Comparison of ENCODE assay signal across 15 mouse cellular contexts in the genomic region with DNA sequence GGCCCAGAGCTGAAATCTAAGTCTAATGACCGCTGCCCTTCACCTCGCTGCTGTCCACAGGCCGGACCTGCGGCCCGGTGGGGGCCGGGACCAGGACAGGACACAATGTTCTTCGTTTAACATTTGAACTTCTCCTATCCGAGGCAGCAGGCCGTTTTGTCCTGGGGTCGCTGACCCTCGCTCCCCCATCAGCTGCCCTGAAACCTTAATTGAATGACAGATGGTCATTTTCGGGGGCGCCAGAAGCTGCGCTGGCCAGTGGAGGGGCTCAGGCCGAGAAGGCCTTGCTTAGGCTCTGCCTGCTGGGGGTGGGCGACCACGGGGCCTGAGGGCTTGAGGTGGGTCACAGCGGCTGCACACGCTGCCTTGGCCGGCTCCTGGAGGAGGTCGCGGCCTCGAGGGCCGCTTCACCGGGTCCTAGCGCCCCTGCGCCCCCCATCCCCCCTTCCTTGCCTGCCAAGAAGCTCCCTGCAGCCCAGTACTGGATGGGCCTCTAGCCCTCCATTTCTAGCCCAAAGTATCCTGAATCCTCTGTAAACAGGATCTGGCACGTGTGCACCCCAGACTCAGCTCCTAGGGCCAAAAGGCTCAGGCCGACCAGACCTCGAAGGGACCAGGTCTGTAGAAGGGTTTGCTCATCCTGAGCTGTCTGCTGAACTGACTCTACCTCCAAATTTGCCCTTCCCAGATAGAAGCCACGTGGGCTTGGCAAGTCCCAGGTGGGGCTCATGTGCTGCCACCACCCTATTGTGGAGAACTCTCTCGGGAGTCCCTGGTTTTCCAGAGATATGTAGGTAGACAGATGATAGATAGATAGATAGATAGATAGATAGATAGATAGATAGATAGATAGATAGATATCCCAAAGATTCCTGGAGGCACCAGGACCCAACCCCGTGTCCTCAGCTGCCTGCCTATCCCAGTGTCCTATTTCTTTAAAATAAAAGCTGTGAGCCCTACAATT. TPM values are rescaled to one million over a fixed set of nuclear protein-coding genes. Genes with fewer than 3 reads are reported as not detected.
DNase-seq lines count a peak whose midpoint lies in the region; ATAC-seq lines count a peak whose summit lies in the region.
"Had no signal": no experiment of that assay in that cellular context is flagged by ENCODE, and none has a peak within 500 bp of the region (broad histone marks: within the 10 kb centered on the region; RNA-seq: fewer than 3 reads in every experiment).

No protein-coding gene starts in this region.

- H3K9ac ChIP-seq in forebrain, embryonic 14.5 days (ENCODE audit: low read length) = no peak overlapping the region
- H3K9ac ChIP-seq in lung, embryonic 15.5 days = no peak overlapping the region
- H3K9ac ChIP-seq in liver, embryonic 13.5 days = no peak overlapping the region
- H3K9ac ChIP-seq: limb, embryonic 13.5 days had no signal

- peaks cover 32% of the 10 kb centered on the region for H3K4me1 ChIP-seq in forebrain, embryonic 10.5 days
- H3K4me1 ChIP-seq in forebrain, embryonic 14.5 days (ENCODE audit: control insufficient read depth, insufficient read depth, low read length) = peaks cover 10% of the 10 kb centered on the region
- H3K4me1 ChIP-seq in lung, embryonic 15.5 days = peaks cover 12% of the 10 kb centered on the region
- 0 out of 2 replicates have a peak, but pooled peaks cover 2% of the 10 kb centered on the region for H3K4me1 ChIP-seq in liver, embryonic 13.5 days (replicated peaks)

- H3K4me2 ChIP-seq in forebrain, embryonic 14.5 days (ENCODE audit: low read length) = no peak overlapping the region
- H3K4me2 ChIP-seq in lung, embryonic 15.5 days = no peak overlapping the region
- peak overlapping the region; percentile 21; the same call in 1 of the 2 replicates for H3K4me2 ChIP-seq in liver, embryonic 13.5 days

- H3K9me3 ChIP-seq in forebrain, embryonic 10.5 days = no peaks in the 10 kb centered on the region
- no peaks in the 10 kb centered on the region for H3K9me3 ChIP-seq in forebrain, embryonic 14.5 days (replicated peaks; ENCODE audit: control insufficient read depth, low read length)
- no peaks in the 10 kb centered on the region for H3K9me3 ChIP-seq in lung, embryonic 15.5 days
- H3K9me3 ChIP-seq in liver, embryonic 13.5 days (replicated peaks) = peaks cover 8% of the 10 kb centered on the region; the same call in 1 of the 2 replicates

- H3K27me3 ChIP-seq in forebrain, embryonic 10.5 days (ENCODE audit: poor library complexity, severe bottlenecking) = peaks cover 80% of the 10 kb centered on the region
- peaks cover 60% of the 10 kb centered on the region for H3K27me3 ChIP-seq in forebrain, embryonic 14.5 days (replicated peaks; ENCODE audit: control insufficient read depth, insufficient read depth, low read length)
- peaks cover 76% of the 10 kb centered on the region for H3K27me3 ChIP-seq in lung, embryonic 15.5 days
- H3K27me3 ChIP-seq in liver, embryonic 13.5 days = peaks cover 72% of the 10 kb centered on the region

- peak overlapping the region; percentile 30 for H3K4me3 ChIP-seq in forebrain, embryonic 10.5 days
- no peak overlapping the region for H3K4me3 ChIP-seq in forebrain, embryonic 14.5 days (ENCODE audit: low read depth, low read length)
- H3K4me3 ChIP-seq in lung, embryonic 15.5 days = no peak overlapping the region
- no peak overlapping the region for H3K4me3 ChIP-seq in liver, embryonic 13.5 days (replicated peaks)

- peak; percentile 28 for DNase-seq in forebrain, embryonic 10.5 days (ENCODE audit: extremely low spot score, low spot score)
- DNase-seq in forebrain, embryonic 14.5 days (ENCODE audit: low spot score) = no peak
- DNase-seq in lung, adult 18-20 months = no peak
- no peak for DNase-seq in liver, embryonic 13.5 days
- peak; percentile 59 for DNase-seq in retina, embryonic 14.5 days (ENCODE audit: low spot score)
- DNase-seq in left cerebral cortex, adult 18-20 months (ENCODE audit: low spot score in 2 of 2) = no peak
- no peak for DNase-seq in ovary, adult 18-20 months (ENCODE audit: low spot score)
- DNase-seq: cerebellum, postnatal 36 days; heart, adult 18-20 months; right cerebral cortex, postnatal 4 days had no signal

- H3K36me3 ChIP-seq in forebrain, embryonic 10.5 days (replicated peaks) = no peaks in the 10 kb centered on the region
- H3K36me3 ChIP-seq in forebrain, embryonic 14.5 days (ENCODE audit: control insufficient read depth, insufficient read depth, low read length) = no peaks in the 10 kb centered on the region
- no peaks in the 10 kb centered on the region for H3K36me3 ChIP-seq in lung, embryonic 15.5 days
- no peaks in the 10 kb centered on the region for H3K36me3 ChIP-seq in liver, embryonic 13.5 days
- H3K36me3 ChIP-seq: G1E; limb, embryonic 13.5 days had no signal

- ATAC-seq in forebrain, embryonic 14.5 days = no peak; the same call in 1 of the 2 replicates
- 0 out of 2 replicates have a peak, but pooled peaks have one; percentile 35 for ATAC-seq in lung, embryonic 15.5 days (ENCODE audit: borderline replicate concordance, extremely low read depth, low FRiP score, low TSS enrichment)
- no peak for ATAC-seq in liver, embryonic 13.5 days (ENCODE audit: low read depth)
- ATAC-seq: inflammation-experienced regulatory T-cells, adult 6 months had no signal

- H3K27ac ChIP-seq in forebrain, embryonic 10.5 days = no peak overlapping the region
- no peak overlapping the region for H3K27ac ChIP-seq in forebrain, embryonic 14.5 days (ENCODE audit: low read depth, low read length)
- H3K27ac ChIP-seq in lung, embryonic 15.5 days = no peak overlapping the region
- no peak overlapping the region for H3K27ac ChIP-seq in liver, embryonic 13.5 days
- H3K27ac ChIP-seq: limb, embryonic 13.5 days had no signal

- 2% methylated on average over 33 of the region's 33 CpGs for WGBS in forebrain, embryonic 10.5 days
- under 1% methylated on average over 31 of the region's 33 CpGs for WGBS in forebrain, embryonic 14.5 days
- WGBS in lung, embryonic 15.5 days = 2% methylated on average over 33 of the region's 33 CpGs
- WGBS in liver, embryonic 13.5 days (ENCODE audit: insufficient replicate concordance) = 8% methylated on average over 33 of the region's 33 CpGs

RNA-seq across cellular contexts. Expression of gene Onecut1, which starts 14.6 kb away (rescaled TPM):
- polyA plus RNA-seq in forebrain, embryonic 10.5 days (2016; fragmentation: Nextera tagmentation; extraction: Ambion mirVana) = 0.92 and 1.2 TPM in 2 replicates
- polyA plus RNA-seq in forebrain, embryonic 14.5 days (2014; fragmentation: Nextera tagmentation; extraction: Ambion mirVana) = 0.55 and 1.1 TPM in 2 replicates
- polyA plus RNA-seq in lung, embryonic 15.5 days (2015; fragmentation: Nextera tagmentation; extraction: Ambion mirVana) = 0.06 TPM in 1 of 2 replicates, not detected in the other
- 1.2 and 1.6 TPM in 2 replicates for polyA plus RNA-seq in liver, embryonic 13.5 days (2015; fragmentation: Nextera tagmentation; extraction: Ambion mirVana)
- total RNA-seq in left cerebral cortex, adult 18-20 months (2021) = under 1 TPM; 0.19 to 0.30 TPM
- total RNA-seq: heart, adult 18-20 months had no signal
- polyA plus RNA-seq: G1E; inflammation-experienced regulatory T-cells, adult 6 months; large intestine, adult 2 months had no signal

Comparison
In these comparisons a context has a peak if more than half of its experiments do, and no peak if none do; other contexts are left out.
1. DNase-seq: peak in forebrain, embryonic 10.5 days (single experiment) and retina, embryonic 14.5 days (single experiment); none in forebrain, embryonic 14.5 days (single experiment), lung, adult 18-20 months (0 of 2), liver, embryonic 13.5 days (single experiment), left cerebral cortex, adult 18-20 months (0 of 2) and ovary, adult 18-20 months (single experiment).